Mouse (Mus musculus): ENCODE data around the gene Snx5. TPM values are rescaled to one million over a fixed set of nuclear protein-coding genes. Genes with fewer than 3 reads are reported as not detected.

The Snx5 gene
- polyA plus RNA-seq, 1 experiment from 2014 or later, result 62.8 TPM

DNA sequence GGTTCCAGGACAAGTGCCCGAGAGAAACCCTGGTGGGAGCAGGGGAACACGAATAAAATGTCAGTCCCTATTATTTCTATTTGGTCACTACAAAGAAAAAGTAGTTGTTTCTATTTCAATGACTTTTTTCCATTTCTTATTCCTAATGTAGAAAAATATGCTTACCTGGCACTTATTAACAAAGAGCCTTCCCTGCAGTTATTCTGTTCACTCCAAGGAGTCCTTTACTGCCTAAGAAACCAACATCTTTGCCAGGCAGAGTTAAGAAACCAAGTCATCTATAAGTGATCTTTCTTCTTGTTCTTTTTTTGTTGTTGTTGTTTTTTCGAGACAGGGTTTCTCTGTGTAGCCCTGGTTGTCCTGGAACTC lies 5.6 kb downstream of the Snx5 start:
- Histone ChIP-seq H3K36me3 (replicated peaks) (no peaks in the 10 kb centered on the region), H3K9ac (no peak overlapping the region), H3K4me1 (peaks cover 24% of the 10 kb centered on the region), H3K9me3 (no peaks in the 10 kb centered on the region), H3K4me2 (no peak overlapping the region), H3K27ac (no peak overlapping the region), H3K27me3 (replicated peaks) (no peaks in the 10 kb centered on the region), H3K4me3 (no peak overlapping the region)
- no peak for ATAC-seq (replicated peaks)
- WGBS, result 80% methylated on average over 3 of the region's 3 CpGs

DNA sequence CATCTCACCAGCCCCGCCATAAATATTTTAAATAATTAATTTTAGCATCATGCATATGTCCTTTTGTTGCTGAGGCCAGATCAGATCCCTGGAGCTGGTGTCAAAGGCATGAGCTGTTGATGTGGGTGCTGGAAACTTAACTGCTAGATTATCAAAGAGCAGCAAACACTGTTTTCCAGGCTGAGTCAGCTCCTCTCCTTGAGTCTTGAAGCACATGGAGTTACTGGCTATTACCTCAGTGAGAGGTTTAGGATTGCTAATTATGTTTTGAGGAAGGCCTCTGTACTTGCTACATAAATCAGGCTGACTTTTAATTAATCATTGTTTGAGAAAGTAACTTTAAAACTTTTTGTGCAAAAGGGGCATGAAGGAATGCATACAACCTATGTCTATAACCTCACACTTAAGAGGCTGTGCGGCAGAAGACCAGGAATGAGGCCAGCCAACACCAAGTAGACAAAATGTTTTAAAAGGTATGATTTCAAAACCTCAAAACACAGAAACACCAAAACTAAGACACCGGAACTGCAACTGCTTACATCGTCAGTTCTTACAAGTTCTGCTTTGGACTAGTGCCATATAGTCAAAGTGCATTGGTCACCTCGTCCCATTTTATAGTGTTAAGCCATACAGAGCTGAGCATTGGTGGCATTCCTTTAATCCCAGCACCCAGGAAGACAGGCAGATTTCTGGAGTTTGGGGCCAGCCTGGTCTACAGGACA lies 6.1 kb downstream of the Snx5 start:
- Histone ChIP-seq H3K36me3 (replicated peaks) (peaks cover under 1% of the 10 kb centered on the region; the same call in 1 of the 2 replicates), H3K9me3 (no peaks in the 10 kb centered on the region), H3K4me3 (no peak overlapping the region), H3K4me1 (peaks cover 23% of the 10 kb centered on the region), H3K27me3 (replicated peaks) (no peaks in the 10 kb centered on the region), H3K9ac (no peak overlapping the region), H3K27ac (no peak overlapping the region), H3K4me2 (no peak overlapping the region)
- 79% methylated on average over 5 of the region's 5 CpGs for WGBS
- no peak for ATAC-seq (replicated peaks)

DNA sequence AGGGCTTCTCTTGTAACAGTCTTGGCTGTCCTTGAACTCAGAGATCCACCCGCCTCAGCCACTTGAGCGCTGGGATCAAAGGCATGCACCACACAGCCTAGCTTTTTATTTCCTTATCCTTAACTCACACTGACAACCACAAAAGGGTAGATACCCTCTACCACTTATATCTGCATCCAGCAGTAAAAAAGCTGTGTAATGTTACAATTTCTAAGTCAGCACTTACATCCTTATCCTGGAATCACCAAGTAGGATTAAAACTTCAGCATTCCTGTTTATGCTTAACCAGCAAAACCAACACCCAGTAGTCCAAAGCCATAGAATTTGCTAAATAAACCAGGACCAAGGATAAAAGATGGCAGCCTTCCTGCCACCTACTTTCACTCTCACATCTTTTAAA lies 7.9 kb downstream of the Snx5 start:
- Histone ChIP-seq H3K27ac (no peak overlapping the region), H3K4me2 (no peak overlapping the region), H3K27me3 (replicated peaks) (no peaks in the 10 kb centered on the region), H3K4me1 (peaks cover 6% of the 10 kb centered on the region), H3K36me3 (replicated peaks) (peaks cover 12% of the 10 kb centered on the region), H3K9ac (no peak overlapping the region), H3K9me3 (no peaks in the 10 kb centered on the region), H3K4me3 (no peak overlapping the region)
- WGBS, result 94% methylated on average over 2 of the region's 2 CpGs
- ATAC-seq (replicated peaks), result no peak

DNA sequence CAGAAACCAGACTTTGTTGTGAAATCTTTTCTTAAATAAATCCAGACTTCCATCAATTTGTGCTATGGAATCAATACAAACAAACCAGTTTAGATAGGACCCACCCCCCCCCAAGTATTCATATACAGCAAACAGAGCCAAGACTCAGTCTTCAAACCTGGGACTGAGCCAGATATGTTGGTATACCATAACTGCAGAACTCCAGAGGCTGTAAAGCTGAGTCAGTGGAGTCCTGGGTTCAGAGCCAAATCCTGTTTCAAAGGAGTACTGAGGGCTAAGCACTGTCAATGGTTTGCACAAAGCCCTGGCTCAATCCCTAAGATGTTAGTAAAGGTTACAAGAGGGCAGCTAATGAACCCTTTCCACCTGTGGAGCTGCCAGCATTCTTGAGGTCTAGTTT lies 20.6 kb downstream of the Snx5 start:
- ATAC-seq (replicated peaks), result no peak
- no peaks in the 10 kb centered on the region for H3K4me1 ChIP-seq
- peaks cover 43% of the 10 kb centered on the region for H3K36me3 ChIP-seq (replicated peaks)
- H3K9ac ChIP-seq, result no peak overlapping the region
- H3K27me3 ChIP-seq (replicated peaks), result no peaks in the 10 kb centered on the region
- H3K4me3 ChIP-seq, result no peak overlapping the region
- H3K4me2 ChIP-seq, result no peak overlapping the region
- no peaks in the 10 kb centered on the region for H3K9me3 ChIP-seq
- H3K27ac ChIP-seq, result no peak overlapping the region

- H3K4me1 ChIP-seq, result no peaks in the 10 kb centered on the region
These were observed 21.9 kb downstream of the Snx5 start for GRCm38 (mm10) chr2:144248613-144249376.

GRCm38 (mm10) chr2:144247337-144247978 lies 23.2 kb downstream of the Snx5 start:
- no peaks in the 10 kb centered on the region for H3K9me3 ChIP-seq
- 0 out of 2 replicates have a peak, but pooled peaks have one; percentile 28 for ATAC-seq (replicated peaks)
- peaks cover 20% of the 10 kb centered on the region for H3K36me3 ChIP-seq (replicated peaks)
- H3K27me3 ChIP-seq (replicated peaks), result no peaks in the 10 kb centered on the region
- H3K9ac ChIP-seq, result no peak overlapping the region
- H3K27ac ChIP-seq, result no peak overlapping the region
- WGBS, result 49% methylated on average over 5 of the region's 5 CpGs
- H3K4me2 ChIP-seq, result no peak overlapping the region
- no peaks in the 10 kb centered on the region for H3K4me1 ChIP-seq
- H3K4me3 ChIP-seq, result no peak overlapping the region

More at GRCm38 (mm10) chr2:144248613-144249376, 21.9 kb downstream of the Snx5 start:
- Histone ChIP-seq H3K27ac (no peak overlapping the region), H3K9ac (no peak overlapping the region), H3K36me3 (replicated peaks) (peaks cover 34% of the 10 kb centered on the region), H3K4me2 (no peak overlapping the region), H3K27me3 (replicated peaks) (no peaks in the 10 kb centered on the region), H3K4me3 (no peak overlapping the region), H3K9me3 (no peaks in the 10 kb centered on the region)
- 42% methylated on average over 4 of the region's 4 CpGs for WGBS
- ATAC-seq (replicated peaks), result no peak

- H3K36me3 ChIP-seq (replicated peaks), result peaks cover 14% of the 10 kb centered on the region
- H3K9ac ChIP-seq, result no peak overlapping the region
- no peak for ATAC-seq (replicated peaks)
- H3K27me3 ChIP-seq (replicated peaks), result no peaks in the 10 kb centered on the region
- WGBS, result 83% methylated on average over 2 of the region's 2 CpGs
- H3K4me3 ChIP-seq, result no peak overlapping the region
- H3K27ac ChIP-seq, result no peak overlapping the region
- H3K4me2 ChIP-seq, result no peak overlapping the region
- no peaks in the 10 kb centered on the region for H3K4me1 ChIP-seq
- H3K9me3 ChIP-seq, result no peaks in the 10 kb centered on the region
These were observed 24.4 kb downstream of the Snx5 start for GRCm38 (mm10) chr2:144246270-144246669.

- H3K9me3 ChIP-seq, result no peaks in the 10 kb centered on the region
- H3K36me3 ChIP-seq (replicated peaks), result peaks cover 11% of the 10 kb centered on the region
- H3K9ac ChIP-seq, result no peak overlapping the region
- ATAC-seq (replicated peaks), result no peak
- no peak overlapping the region for H3K27ac ChIP-seq
- H3K4me1 ChIP-seq, result no peaks in the 10 kb centered on the region
- H3K4me2 ChIP-seq, result no peak overlapping the region
- H3K27me3 ChIP-seq (replicated peaks), result no peaks in the 10 kb centered on the region
- WGBS, result 78% methylated on average over 7 of the region's 7 CpGs
- H3K4me3 ChIP-seq, result no peak overlapping the region
These were observed 25.2 kb downstream of the Snx5 start for GRCm38 (mm10) chr2:144245464-144245863.

DNA sequence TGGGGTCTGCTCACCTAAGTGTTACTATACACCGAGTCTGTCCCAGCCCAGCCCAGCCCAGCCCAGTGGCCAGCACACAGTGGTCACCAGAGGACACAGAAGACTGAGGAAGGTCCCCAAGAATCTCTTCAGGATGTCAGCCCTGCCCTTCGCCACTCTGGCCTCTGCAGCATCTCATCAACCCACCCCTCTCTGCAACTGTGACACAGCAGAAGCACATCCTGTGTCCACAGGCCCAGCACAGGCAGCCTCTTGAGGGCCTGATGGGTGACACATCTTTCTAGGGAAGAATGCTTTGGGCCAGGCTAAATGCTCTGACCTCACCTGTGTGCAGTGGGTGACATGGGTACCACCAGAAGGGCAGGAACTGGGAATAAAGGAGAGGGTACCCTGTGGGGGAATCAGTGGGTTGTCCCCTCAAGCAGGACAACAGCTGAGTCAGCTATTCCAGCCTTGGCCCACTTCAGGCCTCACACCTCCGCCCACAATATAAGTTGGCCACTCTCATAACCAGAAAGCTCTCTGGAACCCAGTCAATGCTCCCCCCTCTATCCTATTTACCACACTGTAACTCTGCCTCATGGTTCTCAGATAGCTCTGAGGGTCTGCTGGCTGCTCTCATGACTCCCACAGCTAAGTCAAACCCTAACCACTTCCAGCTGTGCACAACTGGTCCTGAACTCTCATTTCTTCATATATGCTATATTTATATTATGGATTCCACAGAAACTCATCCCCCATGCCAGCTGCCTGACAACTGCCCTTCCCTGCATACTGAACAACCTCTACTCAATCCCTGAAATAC lies 30.4 kb downstream of the Snx5 start:
- 84% methylated on average over 3 of the region's 3 CpGs for WGBS
- Histone ChIP-seq H3K4me2 (no peak overlapping the region), H3K9ac (no peak overlapping the region), H3K4me3 (no peak overlapping the region), H3K27me3 (replicated peaks) (no peaks in the 10 kb centered on the region), H3K27ac (no peak overlapping the region), H3K4me1 (no peaks in the 10 kb centered on the region), H3K9me3 (no peaks in the 10 kb centered on the region), H3K36me3 (replicated peaks) (no peaks in the 10 kb centered on the region)
- ATAC-seq (replicated peaks), result no peak

GRCm38 (mm10) chr2:144239318-144239717 lies 31.4 kb downstream of the Snx5 start:
- Histone ChIP-seq H3K9ac (no peak overlapping the region), H3K4me1 (no peaks in the 10 kb centered on the region), H3K27me3 (replicated peaks) (no peaks in the 10 kb centered on the region), H3K36me3 (replicated peaks) (no peaks in the 10 kb centered on the region), H3K27ac (no peak overlapping the region), H3K4me2 (no peak overlapping the region), H3K4me3 (no peak overlapping the region), H3K9me3 (no peaks in the 10 kb centered on the region)
- ATAC-seq (replicated peaks), result no peak
- WGBS, result 51% methylated on average over 2 of the region's 2 CpGs

DNA sequence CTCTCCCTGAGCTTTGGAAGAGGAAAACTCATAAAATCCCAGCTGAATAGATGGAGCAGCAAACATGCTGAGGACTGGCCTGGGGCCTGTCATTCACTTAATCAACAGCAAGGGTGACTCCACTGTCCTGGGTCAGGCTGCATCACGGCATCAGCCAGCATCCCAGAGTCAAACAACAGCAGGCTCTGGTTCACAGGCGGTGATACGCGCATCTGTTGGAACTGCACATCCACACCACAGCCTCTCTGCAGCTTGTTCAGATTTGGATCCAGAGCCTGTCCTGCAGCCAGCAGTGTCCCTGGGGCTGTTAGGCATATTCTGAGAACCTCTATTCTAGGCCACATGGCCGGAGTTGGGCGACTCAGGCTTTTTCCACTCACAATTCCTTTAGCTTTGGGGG lies 32.4 kb downstream of the Snx5 start:
- no peaks in the 10 kb centered on the region for H3K9me3 ChIP-seq
- H3K4me1 ChIP-seq, result no peaks in the 10 kb centered on the region
- WGBS, result 60% methylated on average over 6 of the region's 6 CpGs
- H3K27me3 ChIP-seq (replicated peaks), result no peaks in the 10 kb centered on the region
- no peak overlapping the region for H3K27ac ChIP-seq
- H3K4me2 ChIP-seq, result no peak overlapping the region
- H3K36me3 ChIP-seq (replicated peaks), result no peaks in the 10 kb centered on the region
- H3K9ac ChIP-seq, result no peak overlapping the region
- no peak overlapping the region for H3K4me3 ChIP-seq
- no peak for ATAC-seq (replicated peaks)

All from midbrain, embryonic 15.5 days (tissue).